Mouse (Mus musculus) G1E (cell line): ENCODE results near the gene Rnf214. TPM values are rescaled to one million over a fixed set of nuclear protein-coding genes. Genes with fewer than 3 reads are reported as not detected.

Experiments
- ATAC-seq: 2 replicates; pipeline ENCODE4 v1.8.0; 2016; ENCODE audit warnings: mild to moderate bottlenecking; ENCODE audit not compliant: insufficient number of reproducible peaks, poor library complexity, low FRiP score, severe bottlenecking; ENCODE audit errors: extremely low read depth
- DNase-seq: peaks from one replicate; pipeline ENCODE4 v3.0.0; 2012; ENCODE audit warnings: low spot score
- H3K27me3 ChIP-seq: 2 replicates; pipeline ENCODE4 v1.6.1; 2012; ENCODE audit warnings: mild to moderate bottlenecking, low read length, inconsistent platforms; ENCODE audit not compliant: insufficient read depth
- H3K36me3 ChIP-seq: replicated peaks from 2 replicates; pipeline ENCODE3; 2012; ENCODE audit warnings: mild to moderate bottlenecking, inconsistent platforms
- H3K4me1 ChIP-seq: 2 replicates; pipeline ENCODE4 v1.6.1; 2012; ENCODE audit warnings: low read depth, low read length, inconsistent platforms, mixed read lengths; ENCODE audit not compliant: insufficient read depth
- H3K4me3 ChIP-seq: 2 replicates; pipeline ENCODE4 v1.5.1; 2012; ENCODE audit warnings: low read depth, mild to moderate bottlenecking, inconsistent platforms, low read length, moderate library complexity, mixed read lengths
- H3K9me3 ChIP-seq: replicated peaks from 2 replicates; pipeline ENCODE4 v1.6.1; 2012; ENCODE audit warnings: inconsistent platforms
- CTCF ChIP-seq: IDR thresholded peaks from 2 replicates; pipeline ENCODE4 v1.5.1; 2012; ENCODE audit warnings: low read depth, low read length, inconsistent platforms, mixed read lengths
- GATA1 ChIP-seq: IDR thresholded peaks from 2 replicates; pipeline ENCODE4 v1.6.1; 2012; ENCODE audit warnings: borderline replicate concordance, low read length, inconsistent platforms, mixed read lengths
- GATA2 ChIP-seq: IDR thresholded peaks from 2 replicates; pipeline ENCODE4 v1.6.1; 2012; ENCODE audit warnings: low read depth, low read length, inconsistent platforms, borderline replicate concordance
- POLR2AphosphoS5 ChIP-seq: IDR thresholded peaks from 2 replicates; pipeline ENCODE4 v1.6.1; 2012; ENCODE audit warnings: low read depth, low read length, inconsistent platforms; ENCODE audit not compliant: insufficient replicate concordance
- TAL1 ChIP-seq: conservative IDR thresholded peaks from 2 replicates; pipeline ENCODE4 v1.6.1; 2012; ENCODE audit warnings: low read depth, low read length, inconsistent platforms, mixed read lengths
- polyA plus RNA-seq: library from polyadenylated mRNA; stranded (reverse); fragments of >175 nt; gene quantifications from 2 replicates; pipeline ENCODE4 v1.2.3, GENCODE M21; 2012
- total RNA-seq, 2 experiments: library from RNA; stranded (forward) in 1 of 2; stranded (reverse) in 1 of 2; fragments of 200-1000 nt in 1 of 2; fragments of >200 nt in 1 of 2; fragmentation: Nextera tagmentation in 1 of 2; gene quantifications; 2 replicates each; pipeline ENCODE4 v1.2.3; 2014 to 2017

Rnf214 gene
- total and polyA plus RNA-seq, 3 experiments = 16.7 to 33.5 (median 31.7) TPM

- peaks cover 26% of the 10 kb centered on the region for H3K4me1 ChIP-seq
- ATAC-seq (no peak), DNase-seq (no peak)
- TF ChIP-seq CTCF = no peak
- TF ChIP-seq GATA1 = no peak
- no peak for TF ChIP-seq POLR2AphosphoS5
- H3K36me3 ChIP-seq = peaks cover 97% of the 10 kb centered on the region
- no peaks in the 10 kb centered on the region for H3K27me3 ChIP-seq
- H3K9me3 ChIP-seq = no peaks in the 10 kb centered on the region
- H3K4me3 ChIP-seq = no peak overlapping the region
These were observed 36.2 kb upstream of the Rnf214 start for GRCm38 (mm10) chr9:45942916-45943315.

GRCm38 (mm10) chr9:45942464-45942863 is 35.8 kb upstream of the Rnf214 start:
- no peak for DNase-seq
- no peaks in the 10 kb centered on the region for H3K9me3 ChIP-seq
- H3K4me1 ChIP-seq = peaks cover 26% of the 10 kb centered on the region
- H3K4me3 ChIP-seq = no peak overlapping the region
- peaks cover 97% of the 10 kb centered on the region for H3K36me3 ChIP-seq
- no peaks in the 10 kb centered on the region for H3K27me3 ChIP-seq
- TF ChIP-seq GATA1 (no peak), TAL1 (no peak), POLR2AphosphoS5 (no peak), GATA2 (no peak), CTCF (no peak)
- ATAC-seq = no peak

DNA sequence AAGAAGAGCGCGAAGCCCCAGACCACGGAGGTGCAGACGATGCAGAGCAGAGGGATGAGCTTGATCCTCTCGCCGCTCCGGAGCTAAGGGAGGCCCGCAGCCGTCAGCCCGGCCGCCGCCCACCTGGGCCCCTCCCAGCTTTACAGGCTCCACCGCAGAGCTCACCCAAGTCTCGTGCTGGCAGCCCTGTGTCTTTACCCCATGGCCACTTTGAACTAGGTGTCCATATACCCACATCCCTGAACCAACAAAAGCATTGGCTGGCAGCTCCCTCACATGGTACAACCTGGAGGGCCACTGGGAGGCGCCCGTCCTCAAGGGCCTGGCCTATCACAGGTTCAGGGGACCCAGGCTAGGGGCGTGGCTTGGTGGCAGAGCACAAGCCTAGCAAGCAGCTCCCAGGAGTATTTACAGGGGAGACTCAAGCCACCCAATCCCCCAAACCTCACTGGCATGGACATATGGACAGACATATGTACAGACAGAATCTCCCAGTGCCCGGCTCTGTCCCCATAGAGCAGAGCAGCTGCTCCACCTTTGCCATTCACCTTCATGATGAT is 34.7 kb upstream of the Rnf214 start:
- H3K4me1 ChIP-seq = peaks cover 26% of the 10 kb centered on the region
- H3K4me3 ChIP-seq = no peak overlapping the region
- peaks cover 89% of the 10 kb centered on the region for H3K36me3 ChIP-seq
- no peaks in the 10 kb centered on the region for H3K27me3 ChIP-seq
- TF ChIP-seq CTCF = no peak
- TF ChIP-seq POLR2AphosphoS5 = no peak
- TF ChIP-seq GATA1 = no peak
- TF ChIP-seq TAL1 = no peak
- no peak for TF ChIP-seq GATA2
- ATAC-seq (no peak), DNase-seq (no peak)
- no peaks in the 10 kb centered on the region for H3K9me3 ChIP-seq

GRCm38 (mm10) chr9:45939794-45940193 is 33.1 kb upstream of the Rnf214 start:
- DNase-seq (no peak), ATAC-seq (no peak)
- TF ChIP-seq GATA1 (no peak), POLR2AphosphoS5 (no peak), GATA2 (no peak), TAL1 (no peak), CTCF (no peak)
- no peaks in the 10 kb centered on the region for H3K27me3 ChIP-seq
- H3K9me3 ChIP-seq = no peaks in the 10 kb centered on the region
- H3K36me3 ChIP-seq = peaks cover 72% of the 10 kb centered on the region
- H3K4me3 ChIP-seq = no peak overlapping the region
- peaks cover 26% of the 10 kb centered on the region for H3K4me1 ChIP-seq

DNA sequence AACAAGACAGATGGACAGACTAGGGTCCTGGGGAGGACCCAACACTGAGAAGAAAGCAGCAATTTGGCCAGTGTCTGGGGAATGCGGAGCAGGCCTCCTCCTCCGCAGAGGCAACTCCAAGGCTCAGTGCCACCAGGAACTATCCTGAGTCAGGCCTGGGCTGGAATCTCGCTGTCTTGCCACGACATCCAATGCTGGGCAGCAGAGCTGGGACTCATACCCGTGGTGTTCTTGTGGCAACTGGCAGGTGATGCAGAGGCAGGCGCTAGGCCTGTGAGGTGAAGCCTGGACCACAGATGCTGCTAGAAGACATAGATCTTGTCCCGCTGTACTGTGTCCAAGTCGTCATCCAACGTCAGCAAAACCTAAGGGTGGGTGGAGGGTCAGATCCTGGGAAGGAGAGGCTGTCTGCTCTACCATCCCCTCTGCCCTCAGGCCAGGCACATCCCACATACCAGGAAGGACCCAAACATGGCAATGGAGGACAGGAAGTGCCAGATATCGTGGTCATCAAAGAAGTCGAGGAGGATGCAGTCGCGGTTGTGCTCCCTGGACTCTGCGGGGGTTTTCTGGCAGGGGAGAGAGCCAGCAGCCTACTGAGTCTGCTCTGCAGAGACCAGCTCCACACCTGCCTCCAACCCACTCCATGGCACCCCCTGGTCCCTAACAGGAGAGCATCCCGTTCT is 32.4 kb upstream of the Rnf214 start:
- peaks cover 65% of the 10 kb centered on the region for H3K36me3 ChIP-seq

GRCm38 (mm10) chr9:45938088-45938487 is 31.4 kb upstream of the Rnf214 start:
- DNase-seq = no peak
- TF ChIP-seq TAL1 (no peak), POLR2AphosphoS5 (no peak), GATA1 (no peak), GATA2 (no peak), CTCF (no peak)
- no peak for ATAC-seq
- Histone ChIP-seq H3K9me3 (no peaks in the 10 kb centered on the region), H3K36me3 (peaks cover 56% of the 10 kb centered on the region), H3K4me3 (no peak overlapping the region), H3K4me1 (peaks cover 14% of the 10 kb centered on the region), H3K27me3 (0 out of 2 replicates have a peak, but pooled peaks cover 2% of the 10 kb centered on the region)

More for the DNA sequence above, 32.4 kb upstream of the Rnf214 start:
- no peaks in the 10 kb centered on the region for H3K9me3 ChIP-seq
- no peak for ATAC-seq
- no peak overlapping the region for H3K4me3 ChIP-seq
- TF ChIP-seq POLR2AphosphoS5 = no peak
- no peak for TF ChIP-seq CTCF
- TF ChIP-seq GATA1 = no peak
- TF ChIP-seq GATA2 = no peak
- TF ChIP-seq TAL1 = no peak
- peaks cover 20% of the 10 kb centered on the region for H3K4me1 ChIP-seq
- H3K27me3 ChIP-seq = 0 out of 2 replicates have a peak, but pooled peaks cover 2% of the 10 kb centered on the region
- no peak for DNase-seq
